Comparison of ENCODE assay signal across 12 mouse cellular contexts in genomic region chr16:95415921-95416320, GRCm38 (mm10).
"Had no signal": no experiment of that assay in that cellular context is flagged by ENCODE, and none has a peak within 500 bp of the region (broad histone marks: within the 10 kb centered on the region; RNA-seq: fewer than 3 reads in every experiment).

No protein-coding gene starts in this region.

- DNase-seq: kidney, postnatal 10 days; kidney, postnatal 36 days; liver; lung, adult 18-20 months; lung, postnatal 10 days; lung, postnatal 4 days; retina, postnatal 1 day; thymus, adult 18-20 months; thymus, postnatal 36 days had no signal

- ATAC-seq: liver, embryonic 12.5 days; midbrain, embryonic 13.5 days; midbrain, embryonic 16.5 days had no signal
